Mouse (Mus musculus) intestine, embryonic 15.5 days (tissue): Measurements from ENCODE around the gene Atg13. TPM values are rescaled to one million over a fixed set of nuclear protein-coding genes. Genes with fewer than 3 reads are reported as not detected.

Source experiments
- ATAC-seq: fragments of 200-750 bp; cut with Nextera tagmentation; 2 replicates; pipeline ENCODE4 v1.8.0; 2017; ENCODE audit warnings: moderate TSS enrichment, moderate library complexity
- H3K27ac ChIP-seq: fragments of 300-500 bp; sonication (generic); 2 replicates; pipeline ENCODE4 v1.5.1; 2015; ENCODE audit warnings: mild to moderate bottlenecking, inconsistent platforms
- H3K27me3 ChIP-seq: fragments of 300-500 bp; sonication (generic); replicated peaks from 2 replicates; pipeline ENCODE4 v1.6.1; 2015; ENCODE audit warnings: inconsistent platforms
- H3K36me3 ChIP-seq: fragments of 300-500 bp; sonication (generic); 2 replicates; pipeline ENCODE4 v1.6.1; 2015; ENCODE audit warnings: inconsistent platforms
- H3K4me1 ChIP-seq: fragments of 300-500 bp; sonication (generic); replicated peaks from 2 replicates; pipeline ENCODE4 v1.6.1; 2015; ENCODE audit warnings: inconsistent platforms
- H3K4me2 ChIP-seq: fragments of 300-500 bp; sonication (generic); replicated peaks from 2 replicates; pipeline ENCODE4 v1.6.1; 2015; ENCODE audit warnings: mild to moderate bottlenecking, inconsistent platforms
- H3K4me3 ChIP-seq: fragments of 300-500 bp; sonication (generic); replicated peaks from 2 replicates; pipeline ENCODE4 v1.5.1; 2015; ENCODE audit warnings: inconsistent platforms
- H3K9ac ChIP-seq: fragments of 300-500 bp; sonication (generic); 2 replicates; pipeline ENCODE4 v1.6.1; 2015; ENCODE audit warnings: inconsistent platforms
- H3K9me3 ChIP-seq: fragments of 300-500 bp; sonication (generic); 2 replicates; pipeline ENCODE4 v1.6.1; 2016; ENCODE audit warnings: inconsistent platforms
- WGBS: fragments of 180-500 bp; shearing (Covaris S2); methylation state at CpG from one replicate; pipeline ENCODE4 v1.1.7; 2015; 5-methylcytosine and 5-hydroxymethylcytosine counted together
- polyA plus RNA-seq: library from polyadenylated mRNA; unstranded; fragments of >200 nt; fragmentation: Nextera tagmentation; extraction: Ambion mirVana; gene quantifications from 2 replicates; pipeline ENCODE4 v1.2.1, GENCODE M21; 2015

Atg13 gene
- polyA plus RNA-seq, 1 experiment from 2014 or later, result 20.4 TPM

DNA sequence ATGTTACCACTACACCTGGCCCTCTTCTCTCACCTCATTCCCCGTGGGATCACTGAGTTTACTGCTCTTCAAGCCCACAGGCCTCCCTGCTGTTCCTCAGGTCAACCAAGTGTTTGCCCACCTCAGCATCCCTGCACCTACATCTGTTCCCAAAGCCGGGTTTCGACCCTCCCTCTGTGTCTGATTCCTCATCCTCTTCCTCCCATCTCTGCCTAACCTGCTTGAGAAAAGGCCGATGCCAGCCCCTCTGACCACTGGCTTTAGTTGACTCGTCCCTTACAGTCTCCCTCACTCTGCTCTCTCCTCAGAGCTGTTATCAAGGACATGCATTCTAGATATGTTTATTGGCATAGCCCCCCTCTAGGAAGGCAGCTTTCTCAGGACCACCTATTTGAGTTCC lies 82.9 kb downstream of the Atg13 start:
- WGBS, result 74% methylated on average over 5 of the region's 5 CpGs
- no peak overlapping the region for H3K27ac ChIP-seq
- no peaks in the 10 kb centered on the region for H3K27me3 ChIP-seq
- H3K4me1 ChIP-seq, result no peaks in the 10 kb centered on the region
- no peak overlapping the region for H3K4me3 ChIP-seq
- no peak for ATAC-seq
- 0 out of 2 replicates have a peak, but pooled peaks cover under 1% of the 10 kb centered on the region for H3K36me3 ChIP-seq
- no peak overlapping the region for H3K9ac ChIP-seq
- H3K9me3 ChIP-seq, result no peaks in the 10 kb centered on the region
- H3K4me2 ChIP-seq, result no peak overlapping the region

Other genes with a start within 250 kb of the Atg13 start
- 68.7 and 81.2 TPM in 2 replicates for gene Ckap5, start 183.8 kb downstream of the Atg13 start, polyA plus RNA-seq
- gene F2, start 74.2 kb downstream of the Atg13 start, polyA plus RNA-seq, result 3.4 and 7.2 TPM in 2 replicates
- gene Zfp408, start 60.8 kb downstream of the Atg13 start, polyA plus RNA-seq, result 7.8 and 8.0 TPM in 2 replicates
- gene Arhgap1, start 60.7 kb downstream of the Atg13 start, polyA plus RNA-seq, result 140 and 143 TPM in 2 replicates
- gene Harbi1, start 276 bp upstream of the Atg13 start, polyA plus RNA-seq, result 17.0 and 17.8 TPM in 2 replicates
- 12.5 and 13.7 TPM in 2 replicates for gene Ambra1, start 19.6 kb upstream of the Atg13 start, polyA plus RNA-seq
- 0.23 and 0.25 TPM in 2 replicates for gene Chrm4, start 216.7 kb upstream of the Atg13 start, polyA plus RNA-seq
- 534 and 652 TPM in 2 replicates for gene Mdk, start 221.7 kb upstream of the Atg13 start, polyA plus RNA-seq
- 0.44 and 0.73 TPM in 2 replicates for gene Gm9821, start 235.1 kb upstream of the Atg13 start, polyA plus RNA-seq